Mouse (Mus musculus): Measurements from ENCODE around the gene 1700001J03Rik. TPM values are rescaled to one million over a fixed set of nuclear protein-coding genes. Genes with fewer than 3 reads are reported as not detected.
"Not testable (repeated sequence)": the region's sequence is repeated elsewhere in the genome, so short reads cannot be mapped to it uniquely, and the experiment has no call there.

The 1700001J03Rik gene
- polyA plus RNA-seq (2012; rRNA removed): 1.7 and 2.1 TPM in 2 replicates

DNA sequence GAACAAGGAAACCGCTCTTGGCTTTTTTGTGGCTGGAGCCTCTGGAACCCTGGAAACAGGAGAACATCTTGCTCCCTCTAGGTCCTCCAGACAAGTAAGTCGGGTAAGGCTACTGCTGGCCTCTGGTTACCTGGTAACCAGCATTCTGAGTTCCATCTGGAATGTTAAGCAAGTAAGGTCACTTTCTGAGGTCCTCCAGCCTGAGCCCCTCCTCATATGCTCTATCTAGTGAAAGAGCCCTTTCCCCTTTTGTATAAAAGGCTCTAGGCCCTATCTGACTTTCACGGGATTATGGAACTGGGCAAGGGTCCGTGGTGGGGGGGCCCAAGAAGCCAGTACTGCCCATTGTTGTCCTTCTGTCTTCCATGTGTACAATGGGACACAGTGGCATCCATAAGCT lies at the start of gene 1700001J03Rik:
Gene 1700001J03Rik (minus strand): TSS at position 101 of the 400 bp plus-strand sequence.
- not testable (repeated sequence) for DNase-seq
- 78% methylated on average over 4 of the region's 4 CpGs for WGBS

DNA sequence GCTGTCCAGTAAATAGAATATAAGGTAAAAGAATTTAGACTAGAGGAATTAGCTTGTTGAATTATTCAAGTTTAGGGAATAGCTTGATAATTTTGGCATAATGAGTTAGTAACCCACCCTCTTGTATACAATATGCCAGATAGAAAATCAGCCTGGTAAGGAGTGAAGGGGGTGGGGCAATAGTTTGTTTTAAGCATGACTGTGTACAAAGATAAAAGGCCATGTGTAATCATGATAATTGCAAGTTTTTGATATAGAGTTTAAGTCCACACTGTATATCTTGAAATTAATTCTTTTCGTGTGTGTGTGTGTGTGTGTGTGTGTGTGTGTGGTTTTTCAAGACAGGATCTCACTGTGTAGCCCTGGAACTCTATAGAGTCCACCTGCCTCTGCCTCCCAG lies 49.2 kb upstream of the 1700001J03Rik start:
- WGBS: 72% methylated on average over 1 of the region's 1 CpGs
- H3K4me1 ChIP-seq (ENCODE audit: control insufficient read depth, insufficient read depth, low read length): peaks cover 31% of the 10 kb centered on the region

More for the DNA sequence above, at the start of gene 1700001J03Rik:
- not testable (repeated sequence) for H3K4me3 ChIP-seq (ENCODE audit: insufficient read depth, low read depth, low read length); H3K4me1 ChIP-seq (ENCODE audit: control insufficient read depth, insufficient read depth, low read length); H3K36me3 ChIP-seq (ENCODE audit: control insufficient read depth, insufficient read depth, low read length); H3K27ac ChIP-seq (ENCODE audit: insufficient read depth, low read depth, low read length); H3K27me3 ChIP-seq (replicated peaks; ENCODE audit: control insufficient read depth, insufficient read depth, low read length)

DNA sequence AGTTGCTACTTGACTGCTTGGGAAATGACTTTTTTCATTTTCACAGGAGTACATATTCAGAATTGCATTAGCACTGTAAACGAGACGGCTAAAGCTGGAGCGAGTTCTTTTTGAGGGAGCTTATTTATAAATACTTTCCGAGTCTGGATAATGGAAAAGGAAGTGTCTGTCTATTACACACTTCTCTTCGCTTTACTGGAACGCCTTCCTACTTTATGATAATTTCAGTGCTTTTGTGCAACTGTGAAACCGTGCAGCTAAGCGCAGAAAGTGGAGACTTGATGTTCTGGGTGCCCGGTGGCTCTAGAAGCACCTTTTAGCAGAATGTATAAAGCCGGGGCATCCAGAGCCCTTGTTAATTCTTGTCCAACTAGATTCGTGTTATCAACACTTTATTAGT lies 47.7 kb upstream of the 1700001J03Rik start:
- H3K27ac ChIP-seq (ENCODE audit: insufficient read depth, low read depth, low read length): no peak overlapping the region
- no peak for TF ChIP-seq CTCF (conservative IDR thresholded peaks at IDR 0.05; ENCODE audit: insufficient read depth, insufficient read length, low read depth, low read length)
- no peak for TF ChIP-seq POLR2A (IDR thresholded peaks at IDR 0.05; ENCODE audit: low read depth, low read length)
- no peaks in the 10 kb centered on the region for H3K36me3 ChIP-seq (ENCODE audit: control insufficient read depth, insufficient read depth, low read length)
- peaks cover 23% of the 10 kb centered on the region for H3K4me1 ChIP-seq (ENCODE audit: control insufficient read depth, insufficient read depth, low read length)
- peak overlapping the region; percentile 29 for H3K4me3 ChIP-seq (ENCODE audit: insufficient read depth, low read depth, low read length)
- H3K27me3 ChIP-seq (replicated peaks; ENCODE audit: control insufficient read depth, insufficient read depth, low read length): no peaks in the 10 kb centered on the region
- 19% methylated on average over 11 of the region's 11 CpGs for WGBS
- DNase-seq: no peak

More for the DNA sequence above, 49.2 kb upstream of the 1700001J03Rik start:
- TF ChIP-seq CTCF (conservative IDR thresholded peaks at IDR 0.05; ENCODE audit: insufficient read depth, insufficient read length, low read depth, low read length) (no peak), POLR2A (IDR thresholded peaks at IDR 0.05; ENCODE audit: low read depth, low read length) (no peak)
- Histone ChIP-seq H3K27ac (ENCODE audit: insufficient read depth, low read depth, low read length) (no peak overlapping the region), H3K4me3 (ENCODE audit: insufficient read depth, low read depth, low read length) (no peak overlapping the region), H3K36me3 (ENCODE audit: control insufficient read depth, insufficient read depth, low read length) (no peaks in the 10 kb centered on the region), H3K27me3 (replicated peaks; ENCODE audit: control insufficient read depth, insufficient read depth, low read length) (no peaks in the 10 kb centered on the region)
- no peak for DNase-seq

DNA sequence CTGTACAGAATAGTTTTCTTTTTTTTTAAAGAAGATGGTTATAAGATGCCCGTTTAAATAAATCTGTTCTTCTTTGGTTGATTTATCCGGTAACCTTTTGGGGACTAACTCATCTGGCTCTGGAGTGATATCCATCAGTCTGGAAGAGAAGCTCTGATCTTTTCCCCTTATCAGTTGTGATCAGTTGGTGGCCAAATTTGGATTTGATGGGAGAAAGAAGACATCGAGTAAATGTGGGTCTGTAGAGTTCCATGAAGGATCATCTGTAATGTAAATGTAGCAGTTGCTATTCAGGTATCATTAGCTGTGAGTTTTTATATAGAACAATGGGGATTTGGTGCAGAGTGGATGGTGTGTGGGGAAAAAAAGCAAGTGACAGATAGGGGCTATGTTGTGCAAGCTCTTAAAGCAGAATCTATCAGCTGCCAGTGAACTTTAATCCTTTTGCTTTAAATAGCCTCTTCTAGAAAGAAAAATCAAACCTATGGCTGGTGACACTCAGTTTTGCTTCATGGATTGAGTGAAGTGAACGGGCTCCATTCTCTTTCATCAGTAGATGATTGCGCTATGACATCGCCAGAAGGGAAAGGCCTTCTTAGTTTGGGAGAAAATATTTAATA lies 47.1 kb upstream of the 1700001J03Rik start:
- no peaks in the 10 kb centered on the region for H3K27me3 ChIP-seq (replicated peaks; ENCODE audit: control insufficient read depth, insufficient read depth, low read length)
- H3K27ac ChIP-seq (ENCODE audit: insufficient read depth, low read depth, low read length): peak overlapping the region; percentile 88
- no peak for DNase-seq
- WGBS: 18% methylated on average over 6 of the region's 6 CpGs
- peaks cover 18% of the 10 kb centered on the region for H3K4me1 ChIP-seq (ENCODE audit: control insufficient read depth, insufficient read depth, low read length)
- peak overlapping the region; percentile 81 for H3K4me3 ChIP-seq (ENCODE audit: insufficient read depth, low read depth, low read length)
- TF ChIP-seq CTCF (conservative IDR thresholded peaks at IDR 0.05; ENCODE audit: insufficient read depth, insufficient read length, low read depth, low read length) (no peak), POLR2A (IDR thresholded peaks at IDR 0.05; ENCODE audit: low read depth, low read length) (no peak)
- H3K36me3 ChIP-seq (ENCODE audit: control insufficient read depth, insufficient read depth, low read length): no peaks in the 10 kb centered on the region

DNA sequence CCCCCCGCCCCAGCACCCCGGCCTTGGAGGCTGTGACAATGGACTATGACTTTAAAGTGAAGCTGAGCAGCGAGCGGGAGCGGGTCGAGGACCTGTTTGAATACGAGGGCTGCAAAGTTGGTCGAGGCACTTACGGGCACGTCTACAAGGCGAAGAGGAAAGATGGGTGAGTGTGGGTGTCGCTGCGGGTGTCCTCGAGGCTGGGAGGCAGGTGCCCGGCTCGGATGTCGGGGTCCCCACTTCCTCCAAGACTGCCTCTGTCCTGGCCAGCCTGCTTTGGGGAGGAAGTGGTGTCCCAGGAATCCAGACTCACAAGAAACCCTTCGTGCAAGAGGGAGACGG lies 46.5 kb upstream of the 1700001J03Rik start:
- DNase-seq: no peak
- Histone ChIP-seq H3K27ac (ENCODE audit: insufficient read depth, low read depth, low read length) (peak overlapping the region; percentile 88), H3K4me3 (ENCODE audit: insufficient read depth, low read depth, low read length) (peak overlapping the region; percentile 81), H3K4me1 (ENCODE audit: control insufficient read depth, insufficient read depth, low read length) (peaks cover 14% of the 10 kb centered on the region), H3K36me3 (ENCODE audit: control insufficient read depth, insufficient read depth, low read length) (no peaks in the 10 kb centered on the region), H3K27me3 (replicated peaks; ENCODE audit: control insufficient read depth, insufficient read depth, low read length) (no peaks in the 10 kb centered on the region)
- 0% methylated on average over 19 of the region's 19 CpGs for WGBS
- TF ChIP-seq POLR2A (IDR thresholded peaks at IDR 0.05; ENCODE audit: low read depth, low read length) (no peak), CTCF (conservative IDR thresholded peaks at IDR 0.05; ENCODE audit: insufficient read depth, insufficient read length, low read depth, low read length) (no peak)

DNA sequence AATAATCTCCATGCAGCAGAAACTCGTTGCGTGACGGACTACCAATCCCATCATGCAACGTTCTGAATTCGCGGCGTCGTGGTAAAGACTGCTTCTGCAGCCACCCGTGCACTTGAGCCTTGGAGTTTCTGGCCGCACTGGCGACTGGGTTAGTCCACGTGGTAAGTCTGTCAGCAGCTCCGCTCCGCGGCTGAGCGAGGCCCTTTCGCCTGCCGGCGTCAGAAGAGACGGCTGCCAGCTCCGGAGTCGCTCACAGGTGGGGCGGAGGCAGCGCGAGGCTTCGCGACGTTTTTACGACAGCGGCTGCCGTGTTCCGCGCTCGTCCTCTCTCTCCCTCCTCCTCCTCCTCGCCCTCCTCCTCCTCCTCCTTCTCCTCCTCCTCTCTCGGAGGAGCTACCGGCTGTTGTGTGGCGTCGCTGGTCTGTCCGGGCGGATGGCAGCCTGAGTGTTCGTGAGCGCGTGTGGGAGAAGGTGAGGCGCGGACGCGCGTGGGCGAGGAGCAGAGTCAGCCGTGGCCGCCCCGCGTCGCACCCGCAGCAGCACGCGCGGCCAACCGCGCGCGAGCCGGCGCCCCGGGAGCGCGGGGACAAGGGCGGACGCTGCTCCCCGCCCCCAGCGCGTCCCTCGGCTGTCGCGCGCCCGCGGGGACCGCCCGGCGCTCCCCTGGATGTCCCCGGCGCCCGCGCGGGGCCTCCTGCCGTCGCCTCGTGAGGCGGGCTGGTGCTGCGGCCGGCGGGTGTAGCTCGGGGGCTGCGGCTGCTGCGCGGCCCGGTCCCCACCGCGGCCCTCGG lies 46.0 kb upstream of the 1700001J03Rik start, which contains the start of gene Cdk8:
Gene Cdk8 (plus strand): TSS at position 367 of the 791 bp plus-strand sequence.
- Histone ChIP-seq H3K27ac (ENCODE audit: insufficient read depth, low read depth, low read length) (peak within 1 kb of the TSS; percentile 88), H3K36me3 (ENCODE audit: control insufficient read depth, insufficient read depth, low read length) (no peaks in the 10 kb centered on the region), H3K27me3 (replicated peaks; ENCODE audit: control insufficient read depth, insufficient read depth, low read length) (no peaks in the 10 kb centered on the region), H3K4me1 (ENCODE audit: control insufficient read depth, insufficient read depth, low read length) (peaks cover 11% of the 10 kb centered on the region), H3K4me3 (ENCODE audit: insufficient read depth, low read depth, low read length) (peak within 1 kb of the TSS; percentile 81)
- WGBS: 1% methylated on average over 86 of the region's 102 CpGs
- peak; percentile 96 for DNase-seq
- TF ChIP-seq CTCF (conservative IDR thresholded peaks at IDR 0.05; ENCODE audit: insufficient read depth, insufficient read length, low read depth, low read length) (no peak), POLR2A (IDR thresholded peaks at IDR 0.05; ENCODE audit: low read depth, low read length) (peak; percentile 86)

DNA sequence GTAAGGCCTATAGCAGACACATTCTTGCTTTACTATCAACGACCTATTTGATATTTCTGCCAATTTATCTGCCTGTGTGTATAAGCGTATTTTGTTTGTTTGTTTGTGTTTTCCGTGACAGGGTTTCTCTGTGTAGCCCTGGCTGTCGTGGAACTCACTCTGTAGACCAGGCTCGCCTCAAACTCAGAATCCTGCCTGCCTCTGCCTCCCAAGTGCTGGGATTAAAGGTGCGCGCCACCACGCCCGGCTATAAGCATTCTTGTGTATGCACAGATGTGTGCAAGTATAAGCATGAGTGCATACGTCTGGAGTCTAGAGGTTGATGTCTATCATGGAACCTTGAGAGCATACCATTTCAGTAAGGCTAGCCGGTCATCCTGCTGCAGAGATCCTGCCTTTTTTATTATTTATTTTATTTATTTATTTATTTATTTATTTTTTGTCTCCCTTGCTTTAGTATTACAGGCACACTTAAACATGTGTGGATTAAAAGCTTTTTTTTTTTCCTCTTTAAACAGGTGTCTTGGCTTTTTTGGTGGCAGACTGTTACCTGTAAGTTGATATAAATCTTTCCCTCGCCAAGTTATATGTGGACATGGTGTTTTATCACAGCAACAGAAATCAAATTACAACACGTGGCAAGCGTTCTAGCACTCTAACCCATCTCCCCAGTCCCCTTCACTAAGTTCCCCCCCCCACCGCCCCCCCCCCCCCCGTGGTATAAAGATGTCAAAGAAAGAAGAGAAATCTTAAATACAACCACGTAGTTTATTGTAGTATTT lies 45.0 kb upstream of the 1700001J03Rik start:
- Histone ChIP-seq H3K36me3 (ENCODE audit: control insufficient read depth, insufficient read depth, low read length) (no peaks in the 10 kb centered on the region), H3K27ac (ENCODE audit: insufficient read depth, low read depth, low read length) (no peak overlapping the region), H3K27me3 (replicated peaks; ENCODE audit: control insufficient read depth, insufficient read depth, low read length) (no peaks in the 10 kb centered on the region), H3K4me3 (ENCODE audit: insufficient read depth, low read depth, low read length) (no peak overlapping the region), H3K4me1 (ENCODE audit: control insufficient read depth, insufficient read depth, low read length) (peaks cover 5% of the 10 kb centered on the region; the same call in 1 of the 2 replicates)
- no peak for DNase-seq
- TF ChIP-seq CTCF (conservative IDR thresholded peaks at IDR 0.05; ENCODE audit: insufficient read depth, insufficient read length, low read depth, low read length): no peak
- no peak for TF ChIP-seq POLR2A (IDR thresholded peaks at IDR 0.05; ENCODE audit: low read depth, low read length)
- WGBS: 56% methylated on average over 17 of the region's 17 CpGs
